Comparison of ENCODE assay signal across 8 mouse cellular contexts in the genomic region with DNA sequence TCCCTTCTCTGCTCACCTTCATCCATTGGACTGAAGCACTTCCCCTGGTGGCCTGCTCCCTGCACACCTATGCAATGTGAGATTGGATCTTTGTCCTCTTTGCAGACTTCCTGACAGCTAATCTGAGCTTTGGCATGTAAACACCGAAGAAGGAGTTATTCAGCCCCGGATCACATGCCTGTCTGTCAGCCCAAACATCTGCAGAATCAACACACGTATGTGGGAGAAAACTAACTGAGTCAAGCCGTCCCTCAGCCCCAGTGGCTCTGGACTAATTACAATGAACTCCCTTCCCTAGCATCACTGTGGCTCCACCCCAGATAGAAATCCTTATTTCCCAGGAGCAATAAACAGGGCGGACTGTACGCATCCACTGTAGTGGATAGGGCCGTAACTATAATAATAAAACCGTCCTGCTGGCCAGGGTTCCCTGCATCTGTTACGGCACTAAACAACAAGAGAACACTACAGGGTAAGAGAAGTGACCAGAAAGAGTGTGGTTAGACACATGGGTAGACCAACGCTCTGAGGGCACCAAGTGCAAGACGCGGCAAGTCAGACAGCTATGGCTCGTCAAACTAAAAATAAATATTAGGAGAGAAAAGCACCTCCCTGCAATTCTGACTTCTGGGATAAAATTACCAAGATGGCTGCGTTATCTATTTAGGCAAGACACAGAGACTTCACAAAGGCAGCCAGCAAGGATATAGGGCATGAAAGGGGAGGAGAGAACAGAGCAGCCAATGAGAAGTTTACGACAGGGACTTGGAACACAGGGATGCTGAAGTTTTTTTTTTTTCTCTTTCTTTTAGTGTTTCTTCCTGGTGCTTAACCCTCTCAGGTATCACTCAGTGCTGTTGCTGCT. TPM values are rescaled to one million over a fixed set of nuclear protein-coding genes. Genes with fewer than 3 reads are reported as not detected.
DNase-seq lines count a peak whose midpoint lies in the region; ATAC-seq lines count a peak whose summit lies in the region.

No protein-coding gene starts in this region.

- peaks cover 7% of the 10 kb centered on the region for H3K4me1 ChIP-seq in heart, embryonic 11.5 days (ENCODE audit: control insufficient read depth, insufficient read depth, low read length)
- H3K4me1 ChIP-seq in liver, embryonic 13.5 days (replicated peaks) = peaks cover 8% of the 10 kb centered on the region; the same call in 1 of the 2 replicates

- no peaks in the 10 kb centered on the region for H3K36me3 ChIP-seq in heart, embryonic 11.5 days (ENCODE audit: control insufficient read depth, insufficient read depth, low read length)
- no peaks in the 10 kb centered on the region for H3K36me3 ChIP-seq in liver, embryonic 13.5 days

- DNase-seq in urinary bladder, postnatal 14 days (ENCODE audit: low spot score) = peak; percentile 26
- no peak for DNase-seq in urinary bladder, adult 2 months (ENCODE audit: low spot score)
- no peak for DNase-seq in liver, embryonic 13.5 days
- no peak for DNase-seq in adrenal gland, adult 18-20 months (ENCODE audit: low spot score in 2 of 2)
- DNase-seq in cerebellum, adult 18-20 months = no peak
- no peak for DNase-seq in kidney, postnatal 10 days
- no peak for DNase-seq in urinary bladder, postnatal 10 days (ENCODE audit: low spot score)

- H3K27ac ChIP-seq in heart, embryonic 11.5 days (ENCODE audit: low read depth, low read length) = peak overlapping the region; percentile 71
- H3K27ac ChIP-seq in liver, embryonic 13.5 days = no peak overlapping the region

- peak overlapping the region; percentile 69 for H3K4me3 ChIP-seq in heart, embryonic 11.5 days (ENCODE audit: low read depth, low read length)
- no peak overlapping the region for H3K4me3 ChIP-seq in liver, embryonic 13.5 days (replicated peaks)

- H3K9me3 ChIP-seq in heart, embryonic 11.5 days (replicated peaks; ENCODE audit: control insufficient read depth, low read length) = no peaks in the 10 kb centered on the region
- no peaks in the 10 kb centered on the region for H3K9me3 ChIP-seq in liver, embryonic 13.5 days (replicated peaks)

- ATAC-seq in heart, embryonic 11.5 days (replicated peaks; ENCODE audit: insufficient number of reproducible peaks, low FRiP score, low TSS enrichment) = no peak
- no peak for ATAC-seq in liver, embryonic 13.5 days (ENCODE audit: low read depth)

- WGBS in heart, embryonic 11.5 days (ENCODE audit: insufficient replicate concordance) = 14% methylated on average over 15 of the region's 15 CpGs
- 32% methylated on average over 15 of the region's 15 CpGs for WGBS in liver, embryonic 13.5 days (ENCODE audit: insufficient replicate concordance)

- H3K9ac ChIP-seq in heart, embryonic 11.5 days (ENCODE audit: low read depth, low read length) = peak overlapping the region; percentile 81
- no peak overlapping the region for H3K9ac ChIP-seq in liver, embryonic 13.5 days

- H3K27me3 ChIP-seq in heart, embryonic 11.5 days (ENCODE audit: control insufficient read depth, insufficient read depth, low read length) = no peaks in the 10 kb centered on the region
- peaks cover 60% of the 10 kb centered on the region for H3K27me3 ChIP-seq in liver, embryonic 13.5 days

- H3K4me2 ChIP-seq in heart, embryonic 11.5 days = peak overlapping the region; percentile 91
- H3K4me2 ChIP-seq in liver, embryonic 13.5 days = 0 out of 2 replicates have a peak overlapping the region, but pooled peaks have one; percentile 14

RNA-seq across cellular contexts. Expression of gene Tgfb2, which starts 3.2 kb away (rescaled TPM):
- 6.1 and 10.6 TPM in 2 replicates for polyA plus RNA-seq in urinary bladder, adult 2 months (2012; rRNA removed)
- polyA plus RNA-seq in heart, embryonic 11.5 days (2014; fragmentation: Nextera tagmentation; extraction: Ambion mirVana) = 56.5 and 61.4 TPM in 2 replicates
- polyA plus RNA-seq in liver, embryonic 13.5 days (2015; fragmentation: Nextera tagmentation; extraction: Ambion mirVana) = 2.1 and 2.5 TPM in 2 replicates
- 1 to 10 TPM; 1.3 to 1.8 TPM for total RNA-seq in adrenal gland, adult 18-20 months (2021)

RNA-seq across cellular contexts. Expression of gene Rrp15, which starts 46.5 kb away (rescaled TPM):
- polyA plus RNA-seq in urinary bladder, adult 2 months (2012; rRNA removed) = 17.1 and 17.9 TPM in 2 replicates
- 45.6 and 49.5 TPM in 2 replicates for polyA plus RNA-seq in heart, embryonic 11.5 days (2014; fragmentation: Nextera tagmentation; extraction: Ambion mirVana)
- 52.7 and 57.7 TPM in 2 replicates for polyA plus RNA-seq in liver, embryonic 13.5 days (2015; fragmentation: Nextera tagmentation; extraction: Ambion mirVana)
- total RNA-seq in adrenal gland, adult 18-20 months (2021) = 10 to 100 TPM; 25.8 to 27.4 TPM
